Mouse (Mus musculus) cortical plate, adult 2 months (tissue): ENCODE results near the gene Dxo. TPM values are rescaled to one million over a fixed set of nuclear protein-coding genes. Genes with fewer than 3 reads are reported as not detected.
A peak's percentile ranks its signal among the peaks of the same experiment; 100 is the strongest.

ENCODE experiments used
- H3K27ac ChIP-seq: fragments of 200-500 bp; 2 replicates; pipeline ENCODE4 v1.5.1; 2012; ENCODE audit warnings: low read length, control low read depth, inconsistent platforms; ENCODE audit not compliant: insufficient read depth
- H3K4me1 ChIP-seq: fragments of 200-500 bp; 2 replicates; pipeline ENCODE4 v1.6.1; 2011; ENCODE audit warnings: low read length; ENCODE audit not compliant: control insufficient read depth, insufficient read depth
- H3K4me3 ChIP-seq: fragments of 200-500 bp; 2 replicates; pipeline ENCODE4 v1.5.1; 2011; ENCODE audit warnings: mild to moderate bottlenecking, low read length, control low read depth; ENCODE audit not compliant: insufficient read depth
- CTCF ChIP-seq: fragments of 200-500 bp; IDR thresholded peaks from 2 replicates; pipeline ENCODE4 v1.5.1; 2011; ENCODE audit warnings: mild to moderate bottlenecking, control low read depth, low read length; ENCODE audit not compliant: insufficient read depth; ENCODE audit errors: extremely low read depth
- POLR2A ChIP-seq: fragments of 200-500 bp; IDR thresholded peaks from 2 replicates; pipeline ENCODE4 v1.6.1; 2011; ENCODE audit warnings: mild to moderate bottlenecking, low read length, control low read depth; ENCODE audit not compliant: insufficient read depth; ENCODE audit errors: extremely low read depth
- polyA plus RNA-seq: library from polyadenylated mRNA; depleted of rRNA; stranded (reverse); fragments of >200 nt; gene quantifications from 2 replicates; pipeline ENCODE4 v1.2.3, GENCODE M21; 2012

Gene Dxo
- polyA plus RNA-seq, 1 experiment: 55.5 TPM

GRCm38 (mm10) chr17:34837464-34838324 lies 875 bp downstream of the Dxo start:
- peaks cover 2% of the 10 kb centered on the region; the same call in 1 of the 2 replicates for H3K4me1 ChIP-seq
- H3K4me3 ChIP-seq: peak overlapping the region; percentile 97
- peak overlapping the region; percentile 73 for H3K27ac ChIP-seq
- TF ChIP-seq POLR2A: no peak
- TF ChIP-seq CTCF: no peak

GRCm38 (mm10) chr17:34838785-34839184 lies 2.0 kb downstream of the Dxo start:
- no peak for TF ChIP-seq POLR2A
- TF ChIP-seq CTCF: no peak
- Histone ChIP-seq H3K4me1 (peaks cover 2% of the 10 kb centered on the region; the same call in 1 of the 2 replicates), H3K27ac (no peak overlapping the region), H3K4me3 (no peak overlapping the region)

- TF ChIP-seq CTCF (no peak), POLR2A (no peak)
- Histone ChIP-seq H3K27ac (no peak overlapping the region), H3K4me1 (no peaks in the 10 kb centered on the region; the same call in 1 of the 2 replicates)
Observed at GRCm38 (mm10) chr17:34840736-34841307, 4.0 kb downstream of the Dxo start.

GRCm38 (mm10) chr17:34844884-34845283 lies 8.1 kb downstream of the Dxo start:
- TF ChIP-seq CTCF (no peak), POLR2A (no peak)

More at GRCm38 (mm10) chr17:34840736-34841307, 4.0 kb downstream of the Dxo start:
- no peak overlapping the region for H3K4me3 ChIP-seq

GRCm38 (mm10) chr17:34847192-34847591 lies 10.4 kb downstream of the Dxo start:
- TF ChIP-seq CTCF: no peak
- no peak for TF ChIP-seq POLR2A
- H3K4me3 ChIP-seq: no peak overlapping the region
- H3K4me1 ChIP-seq: peaks cover 7% of the 10 kb centered on the region; the same call in 1 of the 2 replicates
- no peak overlapping the region for H3K27ac ChIP-seq

More at GRCm38 (mm10) chr17:34844884-34845283, 8.1 kb downstream of the Dxo start:
- Histone ChIP-seq H3K4me1 (peaks cover 3% of the 10 kb centered on the region; the same call in 1 of the 2 replicates), H3K27ac (no peak overlapping the region), H3K4me3 (no peak overlapping the region)

- TF ChIP-seq CTCF (no peak), POLR2A (no peak)
- peaks cover 7% of the 10 kb centered on the region; the same call in 1 of the 2 replicates for H3K4me1 ChIP-seq
- H3K4me3 ChIP-seq: no peak overlapping the region
- H3K27ac ChIP-seq: no peak overlapping the region
Observed at GRCm38 (mm10) chr17:34847615-34848014, 10.8 kb downstream of the Dxo start.

GRCm38 (mm10) chr17:34849722-34850516 lies 13.1 kb downstream of the Dxo start, which contains the start of the genes Skiv2l and Nelfe:
Skiv2l (minus strand) TSS chr17:34850210.
Nelfe (plus strand) TSS chr17:34850391.
- H3K4me3 ChIP-seq: peak within 1 kb of the TSS; percentile 88
- TF ChIP-seq CTCF (no peak), POLR2A (peak; percentile 33; the same call in 1 of the 2 replicates)
- peaks cover 7% of the 10 kb centered on the region; the same call in 1 of the 2 replicates for H3K4me1 ChIP-seq
- no peak within 1 kb of the TSS for H3K27ac ChIP-seq

- Histone ChIP-seq H3K27ac (no peak overlapping the region), H3K4me1 (peaks cover 7% of the 10 kb centered on the region; the same call in 1 of the 2 replicates), H3K4me3 (peak overlapping the region; percentile 88)
- TF ChIP-seq CTCF: no peak
- TF ChIP-seq POLR2A: no peak
Observed at GRCm38 (mm10) chr17:34850517-34851125, 13.8 kb downstream of the Dxo start.

- H3K4me1 ChIP-seq: peaks cover 7% of the 10 kb centered on the region; the same call in 1 of the 2 replicates
- no peak for TF ChIP-seq POLR2A
- no peak for TF ChIP-seq CTCF
- no peak overlapping the region for H3K27ac ChIP-seq
- no peak overlapping the region for H3K4me3 ChIP-seq
Observed at GRCm38 (mm10) chr17:34853511-34853910, 16.7 kb downstream of the Dxo start.
